Mouse (Mus musculus): ENCODE results near the gene Hsd17b11.

The Hsd17b11 gene

DNA sequence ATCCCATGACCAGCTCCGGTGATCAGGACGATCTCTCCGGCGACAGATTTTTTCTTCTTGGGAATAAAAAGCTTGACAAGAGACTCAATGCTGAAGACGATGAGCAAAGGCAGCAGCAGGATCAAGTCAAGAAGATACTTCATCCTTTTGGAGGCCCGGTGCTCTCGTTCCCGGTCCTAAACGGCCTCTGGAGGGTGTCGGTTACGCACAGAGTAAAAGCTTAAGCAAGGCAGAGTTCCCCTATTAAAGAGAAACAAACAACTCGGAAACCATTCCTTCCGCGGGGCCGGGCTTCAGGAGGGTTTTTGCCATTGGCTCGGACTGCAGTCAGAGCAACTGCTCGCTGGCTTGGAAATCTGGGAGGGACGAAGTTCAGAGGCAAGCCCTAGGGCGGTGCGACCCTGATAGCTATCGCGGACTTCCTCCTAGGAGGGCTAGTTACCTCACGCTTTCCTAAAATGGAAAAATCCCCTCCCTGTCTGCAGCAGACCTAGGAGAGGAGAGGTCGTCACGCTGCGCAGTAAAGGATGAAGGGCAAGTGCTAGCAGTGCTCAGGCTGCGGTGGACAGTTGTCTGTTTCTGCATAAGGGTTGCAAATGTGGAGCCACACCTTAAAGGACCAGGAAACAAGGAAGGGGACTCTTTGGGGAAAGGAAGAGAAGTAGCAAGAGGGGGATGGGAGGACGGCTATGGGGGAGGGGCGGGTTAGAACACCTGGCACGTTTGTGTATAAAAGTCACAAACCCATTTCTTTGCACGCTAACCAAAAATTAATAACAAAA, at the start of gene Hsd17b11:
Gene Hsd17b11, minus strand, starts transcription at position 323 of the 782 bp plus-strand sequence.
- DNase-seq (ENCODE audit: low read depth) = peak; percentile 80

DNA sequence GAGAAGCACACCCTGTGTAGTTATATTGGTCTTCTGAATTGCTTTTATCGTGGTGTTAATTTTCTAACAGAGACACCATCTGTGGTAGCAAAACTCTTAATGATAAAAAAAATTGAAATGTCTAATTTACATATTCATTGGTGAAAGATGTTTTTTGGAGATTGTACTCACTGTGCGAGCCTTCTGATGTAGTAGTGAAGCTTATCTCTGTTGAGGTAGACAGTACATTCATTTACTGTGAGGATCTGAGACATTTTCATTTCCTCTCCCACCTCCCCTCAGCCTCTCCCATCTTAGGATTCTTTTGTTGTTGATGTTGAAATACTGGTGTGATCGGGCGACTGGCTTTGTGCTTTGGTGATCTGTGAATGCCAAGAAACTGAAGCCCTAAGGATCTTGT, 49.3 kb upstream of the Hsd17b11 start:
- DNase-seq (ENCODE audit: low read depth) = no peak

DNA sequence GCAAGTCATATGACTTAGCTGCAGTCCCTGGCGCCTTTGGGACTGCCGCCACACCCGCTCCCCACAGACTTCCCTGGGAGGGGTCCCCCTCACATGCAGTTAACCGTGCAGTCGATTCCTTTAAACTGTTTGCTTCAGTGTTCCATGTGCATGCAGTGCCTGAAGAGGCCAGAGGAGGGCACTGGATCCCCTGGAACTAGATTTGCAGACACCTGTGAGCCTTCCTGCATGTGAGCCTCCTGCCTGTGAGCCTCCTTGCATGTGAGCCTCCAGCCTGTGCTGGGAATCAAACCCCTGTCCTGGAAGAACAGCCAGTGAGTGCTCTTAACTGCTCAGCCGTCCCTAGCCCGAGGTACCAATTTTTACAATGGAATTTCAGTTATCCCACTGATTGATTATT, 47.0 kb upstream of the Hsd17b11 start:
- DNase-seq (ENCODE audit: low read depth) = no peak

DNA sequence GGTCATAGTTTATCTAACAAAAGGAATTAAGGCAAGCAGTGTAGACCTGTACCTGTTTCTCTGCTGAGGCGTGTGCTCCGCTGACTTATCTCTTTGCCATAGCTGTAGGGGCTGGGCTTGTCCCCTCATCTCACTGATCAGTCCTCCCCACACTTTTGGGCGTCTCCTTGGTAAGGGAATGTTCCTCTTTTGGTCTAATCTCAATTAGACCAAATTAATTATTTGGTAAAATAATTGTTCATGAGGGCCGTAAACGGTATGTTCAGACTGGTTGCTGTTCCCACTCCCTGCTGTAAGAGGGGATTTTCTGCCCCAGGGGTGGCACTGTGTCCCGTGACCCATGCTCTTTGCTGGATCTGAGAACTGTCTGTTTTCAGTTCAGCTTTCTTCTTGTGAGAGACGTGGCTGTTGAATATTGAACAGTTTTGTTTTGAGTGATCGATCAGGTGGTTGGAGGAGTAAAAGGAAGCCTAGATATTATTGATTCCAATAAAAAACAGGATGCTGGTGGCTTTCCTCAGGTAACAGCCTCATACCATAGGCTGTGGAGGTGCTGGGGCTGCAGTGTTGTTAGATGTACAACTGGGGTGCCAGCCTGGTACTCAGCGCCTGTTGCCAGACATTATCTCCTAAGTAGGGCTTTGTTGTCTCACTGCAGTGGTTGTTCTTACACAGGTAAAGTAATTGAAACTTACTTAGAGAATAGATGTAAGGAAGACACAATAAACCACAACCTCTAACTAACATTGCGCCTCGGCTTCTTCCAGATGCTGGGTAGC, 41.2 kb upstream of the Hsd17b11 start:
- no peak for DNase-seq (ENCODE audit: low read depth)

DNA sequence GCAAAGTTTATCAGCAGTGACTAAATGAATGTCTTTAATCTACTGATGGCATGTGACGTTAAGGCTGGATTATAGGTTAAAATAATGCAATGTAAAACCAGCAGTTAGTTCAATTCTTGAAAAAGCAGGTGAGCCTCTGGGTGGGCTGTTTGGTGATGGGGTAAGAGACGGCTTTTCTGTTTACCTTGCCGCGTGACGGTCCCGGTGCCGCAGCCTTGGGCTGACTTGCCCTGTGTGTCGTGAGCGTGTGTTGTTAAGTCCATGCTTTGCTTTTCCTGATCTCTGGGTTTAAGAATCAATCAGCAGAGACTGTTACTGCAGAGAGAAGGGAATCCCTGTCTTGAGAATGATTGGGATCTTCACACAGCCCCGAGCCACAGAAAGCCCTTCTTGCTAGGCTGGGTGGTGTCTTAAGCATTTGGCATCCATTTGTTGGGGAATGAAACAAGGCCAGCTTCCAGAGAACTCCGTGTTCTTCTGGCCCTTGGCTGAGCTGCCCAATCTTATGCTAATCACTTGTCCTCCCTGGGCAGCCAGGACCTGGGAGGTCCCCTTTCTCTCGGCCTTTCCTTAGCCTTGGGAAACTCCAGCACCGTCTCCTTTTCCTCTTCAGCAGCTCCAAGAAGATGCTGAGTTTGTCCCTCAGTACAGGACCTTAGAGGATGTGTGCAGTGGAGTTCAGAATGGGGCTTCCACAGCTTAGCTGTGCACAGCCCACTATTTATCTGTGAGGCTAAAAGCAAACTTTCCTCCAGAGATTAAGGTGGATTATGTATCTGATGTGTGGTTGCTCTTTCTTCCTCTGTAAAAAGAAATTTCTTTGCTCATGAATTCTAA, 40.4 kb upstream of the Hsd17b11 start:
- no peak for DNase-seq (ENCODE audit: low read depth)

DNA sequence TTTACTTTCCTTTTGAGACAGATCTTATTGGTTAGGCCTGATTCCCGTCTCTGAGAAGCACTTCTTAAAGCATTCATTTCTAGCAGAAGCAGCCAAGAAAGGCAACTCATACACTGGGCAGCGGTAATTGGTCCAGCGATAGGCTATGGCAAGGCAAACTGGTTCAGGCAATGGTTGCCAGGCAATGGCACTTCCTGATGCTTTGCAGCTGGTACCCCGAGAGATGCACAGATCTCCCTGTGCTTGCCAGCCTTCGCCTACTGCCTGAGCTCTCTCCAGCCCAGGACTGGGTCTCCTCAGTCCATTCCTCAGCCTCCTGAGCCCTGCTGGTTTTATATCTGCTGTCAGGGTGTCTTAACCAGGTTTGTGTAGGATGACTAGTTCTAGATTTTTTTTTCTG, 38.7 kb upstream of the Hsd17b11 start:
- no peak for DNase-seq (ENCODE audit: low read depth)

DNA sequence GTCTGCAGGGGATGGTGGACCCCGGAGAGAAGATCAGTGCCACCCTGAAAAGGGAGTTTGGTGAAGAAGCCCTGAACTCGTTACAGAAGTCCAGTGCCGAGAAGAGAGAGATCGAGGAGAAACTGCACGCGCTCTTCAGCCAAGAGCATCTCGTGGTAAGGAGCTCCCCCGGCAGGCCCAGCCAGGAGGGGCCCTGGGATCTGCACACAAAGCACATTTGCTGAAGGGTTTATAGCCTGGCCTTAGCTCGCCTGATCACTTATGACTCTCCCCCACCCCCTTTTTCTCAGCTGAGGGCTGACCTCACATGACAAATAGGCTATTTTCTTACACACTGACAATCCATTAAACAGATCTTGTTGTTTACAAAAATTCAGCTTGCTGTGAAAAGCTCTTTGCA, 37.9 kb upstream of the Hsd17b11 start:
- no peak for DNase-seq (ENCODE audit: low read depth)

DNA sequence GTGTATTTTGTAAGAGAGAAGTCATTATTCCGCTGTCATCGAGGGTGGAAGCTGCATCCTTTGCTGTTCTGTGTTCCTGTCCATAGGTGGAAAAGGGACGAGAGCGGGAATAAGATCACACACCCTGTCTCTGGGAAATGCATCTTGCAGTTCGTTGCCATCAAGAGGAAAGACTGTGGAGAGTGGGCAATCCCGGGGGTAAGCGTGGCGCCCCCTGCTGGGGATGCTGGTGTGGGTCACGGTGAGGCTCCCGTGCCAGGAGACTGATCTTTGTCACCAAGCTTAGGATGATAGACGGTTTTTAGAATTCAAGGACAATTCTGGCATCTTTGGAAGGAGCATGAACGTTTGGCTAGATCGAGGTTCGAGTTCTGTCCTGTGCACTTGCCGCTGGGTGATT, 36.3 kb upstream of the Hsd17b11 start:
- no peak for DNase-seq (ENCODE audit: low read depth)

DNA sequence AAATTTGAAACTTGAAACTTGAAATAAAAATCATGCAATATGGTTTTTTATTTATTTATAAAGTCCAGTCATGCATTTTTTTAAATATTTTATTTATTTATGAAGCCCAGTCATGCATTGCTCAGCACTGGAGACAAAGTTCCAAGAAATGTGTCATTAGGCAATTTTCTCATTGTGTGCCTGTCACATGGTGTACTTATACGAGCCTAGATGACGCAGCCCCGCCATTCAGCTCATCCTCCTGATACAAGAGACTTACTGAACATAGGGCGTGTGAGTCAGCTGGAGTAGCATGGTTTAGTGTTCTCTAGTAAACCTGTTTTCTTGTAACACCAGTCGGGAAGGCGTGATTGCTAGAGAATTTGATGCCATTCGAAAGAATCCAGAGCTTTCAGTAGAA, 34.6 kb upstream of the Hsd17b11 start:
- DNase-seq (ENCODE audit: low read depth) = peak; percentile 77

DNA sequence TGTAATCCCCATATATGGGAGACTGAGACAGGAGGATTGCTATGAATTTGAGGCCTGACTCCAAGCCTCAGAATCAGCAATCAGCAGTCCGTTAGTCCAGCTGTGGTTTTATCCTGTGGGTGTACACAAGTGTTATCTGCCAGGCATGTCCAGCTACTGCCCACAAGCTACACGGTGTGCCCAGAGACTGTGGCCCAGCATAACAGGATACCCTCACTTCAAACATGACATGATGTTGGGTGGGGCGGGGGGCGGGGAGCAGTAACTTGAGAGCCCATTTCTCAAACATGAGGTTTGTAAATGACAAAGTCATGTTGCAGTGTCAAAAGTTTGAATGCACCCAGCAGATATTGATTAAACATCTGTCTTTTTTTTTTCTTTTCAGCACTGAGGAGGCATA, 34.1 kb upstream of the Hsd17b11 start:
- DNase-seq (ENCODE audit: low read depth) = no peak

DNA sequence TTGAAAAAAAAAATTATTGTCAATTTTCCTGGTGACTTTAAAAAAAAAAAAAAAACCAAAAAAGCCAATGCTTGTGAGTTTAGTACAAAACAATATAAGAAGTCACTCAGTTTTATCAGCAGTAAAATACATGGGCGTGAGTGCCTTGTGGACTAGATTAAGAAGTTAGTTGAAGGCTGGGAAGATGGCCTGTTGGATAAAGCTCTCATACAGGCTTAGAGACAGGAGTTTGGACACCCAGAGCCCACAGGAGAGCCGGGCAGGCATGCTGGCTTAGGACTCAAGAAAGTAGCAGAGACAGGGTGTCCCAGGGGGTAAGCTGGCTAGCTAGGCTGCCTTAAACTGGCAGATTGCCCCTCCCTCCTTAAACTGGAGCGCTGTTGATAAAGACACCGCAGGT, 33.2 kb upstream of the Hsd17b11 start:
- no peak for DNase-seq (ENCODE audit: low read depth)

DNA sequence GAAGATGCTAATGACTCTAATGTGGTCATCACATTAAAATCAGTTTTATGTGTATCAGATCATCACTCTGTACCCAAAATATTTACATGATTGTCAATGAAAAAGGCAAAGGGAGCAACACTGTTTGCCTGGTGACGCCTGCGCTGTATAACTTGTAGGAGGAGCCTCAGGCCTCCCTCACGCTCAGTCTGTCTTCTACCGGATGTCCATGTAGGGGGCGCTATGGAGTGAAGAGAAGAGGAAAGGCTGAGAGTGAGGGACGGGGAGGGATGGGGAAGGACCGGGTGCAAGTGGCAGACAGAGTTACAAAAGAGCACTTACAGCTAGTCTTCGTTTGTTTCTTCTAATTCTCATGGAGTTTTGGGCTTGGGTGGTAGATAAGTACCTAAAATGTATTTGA, 31.2 kb upstream of the Hsd17b11 start:
- no peak for DNase-seq (ENCODE audit: low read depth)

DNA sequence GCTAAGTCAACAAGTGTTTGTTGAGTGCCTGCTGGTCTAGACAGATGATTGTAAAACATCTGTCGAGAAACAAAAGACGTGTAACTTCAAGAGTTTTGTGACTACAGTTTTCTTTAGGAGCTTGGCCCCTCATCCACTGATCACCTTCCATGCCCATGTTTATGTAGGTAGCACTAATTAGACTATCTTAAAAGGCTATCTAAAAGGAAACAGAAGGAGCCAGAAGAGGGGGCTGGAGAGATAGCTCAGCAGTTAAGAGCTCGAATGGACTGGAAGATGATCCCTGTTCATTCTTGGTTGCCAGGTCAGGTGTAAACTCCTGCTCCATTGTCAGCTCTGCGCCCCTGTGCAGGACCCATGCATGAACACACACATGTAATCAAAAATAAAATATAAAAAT, 26.4 kb upstream of the Hsd17b11 start:
- DNase-seq (ENCODE audit: low read depth) = no peak

DNA sequence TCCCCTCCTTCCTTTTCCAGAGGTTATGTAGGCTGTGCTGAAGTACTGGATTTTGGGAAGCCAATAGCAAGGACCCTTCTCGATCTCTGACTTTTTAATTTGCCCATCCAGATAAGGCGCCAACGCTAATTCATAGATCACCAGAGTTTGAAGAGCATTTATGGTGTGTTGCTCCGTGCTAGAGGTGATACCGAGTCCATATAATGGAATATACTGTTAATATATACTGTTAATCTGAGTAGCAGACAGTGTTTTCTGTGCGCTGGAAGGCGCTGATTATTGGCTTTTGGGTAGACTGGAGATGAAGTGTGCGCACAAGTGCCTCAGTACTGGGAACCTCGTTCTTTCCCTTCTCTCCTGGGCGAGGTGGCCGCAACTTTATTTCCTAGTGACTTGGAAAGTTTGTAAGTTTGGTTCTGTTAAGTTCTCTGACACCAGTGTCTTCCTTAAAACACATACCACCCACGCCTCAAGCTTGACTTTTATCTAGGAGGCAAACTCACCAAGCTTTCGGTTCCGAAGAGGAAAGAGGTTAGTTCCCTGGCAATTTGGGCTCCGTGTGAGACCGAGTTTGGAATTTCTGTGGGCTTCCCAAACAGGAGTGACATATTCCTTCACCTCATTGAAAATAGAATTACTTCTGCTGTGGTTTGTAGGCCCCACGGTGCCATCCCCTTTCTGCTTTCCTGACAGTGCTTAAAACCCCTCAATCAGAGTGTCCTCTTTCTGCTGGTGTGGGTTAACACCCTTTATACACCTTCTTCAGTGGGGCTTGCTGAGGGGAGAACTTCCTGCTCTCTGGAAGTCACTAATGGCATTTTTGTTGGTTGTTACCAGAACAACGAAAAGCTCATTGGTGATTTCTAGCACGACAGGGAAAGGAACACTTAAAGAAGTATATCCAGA, 25.7 kb upstream of the Hsd17b11 start:
- DNase-seq (ENCODE audit: low read depth) = no peak

DNA sequence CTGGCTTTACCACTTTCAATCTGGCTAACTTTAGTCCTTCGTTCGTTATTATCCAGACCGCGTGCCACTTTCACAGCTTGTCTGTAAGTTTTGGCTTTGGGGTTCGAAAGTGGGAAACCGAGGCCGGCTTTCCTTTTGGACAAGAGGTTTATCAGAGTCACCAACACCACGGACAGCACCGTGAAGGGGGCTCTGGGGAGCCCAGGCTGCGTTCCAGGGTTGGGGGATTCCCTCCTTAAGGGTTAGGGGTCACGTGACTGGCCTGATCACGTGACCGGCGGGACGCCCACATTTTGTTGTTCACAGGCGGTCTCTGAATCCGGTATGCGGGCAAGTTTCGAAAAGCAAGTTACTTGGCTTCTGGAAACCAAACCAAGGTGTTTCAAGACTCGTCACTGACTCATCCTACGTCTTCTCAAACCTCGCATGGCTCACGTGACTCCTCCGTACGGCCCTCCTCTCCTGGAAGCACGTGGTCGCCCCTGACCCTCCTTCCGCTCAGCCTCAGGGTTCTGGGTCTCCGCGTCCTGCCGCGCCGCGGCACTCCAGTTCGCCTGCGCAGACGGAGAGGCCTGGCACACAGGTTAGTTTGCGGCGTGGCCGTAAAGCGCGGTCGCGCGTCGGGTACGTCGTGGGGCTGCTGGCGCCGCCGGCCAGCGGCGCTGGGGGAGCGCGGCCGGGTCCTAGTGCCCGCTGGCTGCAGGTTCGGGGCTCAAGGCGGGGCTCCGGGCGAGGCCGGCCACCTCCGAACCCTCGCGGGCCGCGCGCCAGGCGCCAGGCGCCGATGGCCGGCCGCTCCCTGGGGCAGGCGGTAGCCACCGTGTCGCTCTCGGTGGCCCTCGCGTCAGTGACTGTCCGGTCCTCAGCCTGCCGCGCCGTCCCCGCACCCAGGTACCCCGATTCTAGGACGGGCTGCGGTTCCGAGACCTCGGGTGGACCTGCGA, 24.8 kb upstream of the Hsd17b11 start, which contains the start of gene Nudt9:
Gene Nudt9, plus strand, starts transcription at position 51 of the 944 bp plus-strand sequence.
- DNase-seq (ENCODE audit: low read depth) = peak; percentile 97

DNA sequence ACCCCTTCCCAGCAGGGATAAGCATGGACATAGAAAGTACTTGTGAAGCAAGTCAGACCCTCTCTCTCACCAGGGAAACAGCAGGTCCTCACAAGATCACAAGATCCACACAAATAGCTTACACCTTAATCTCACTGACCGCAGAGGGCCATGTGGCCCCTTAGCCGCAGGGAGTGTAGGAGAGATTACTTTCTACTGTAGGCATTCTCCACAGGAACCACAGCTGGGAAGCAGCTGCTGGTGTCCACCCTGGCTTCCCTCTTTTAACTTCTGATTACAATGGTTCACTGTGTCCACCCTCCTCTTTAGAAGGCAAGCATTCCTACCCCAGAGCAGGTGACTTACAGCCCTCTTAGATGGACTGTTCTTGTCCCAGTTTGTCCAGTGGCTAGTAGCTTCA, 22.0 kb upstream of the Hsd17b11 start:
- peak; percentile 60 for DNase-seq (ENCODE audit: low read depth)

DNA sequence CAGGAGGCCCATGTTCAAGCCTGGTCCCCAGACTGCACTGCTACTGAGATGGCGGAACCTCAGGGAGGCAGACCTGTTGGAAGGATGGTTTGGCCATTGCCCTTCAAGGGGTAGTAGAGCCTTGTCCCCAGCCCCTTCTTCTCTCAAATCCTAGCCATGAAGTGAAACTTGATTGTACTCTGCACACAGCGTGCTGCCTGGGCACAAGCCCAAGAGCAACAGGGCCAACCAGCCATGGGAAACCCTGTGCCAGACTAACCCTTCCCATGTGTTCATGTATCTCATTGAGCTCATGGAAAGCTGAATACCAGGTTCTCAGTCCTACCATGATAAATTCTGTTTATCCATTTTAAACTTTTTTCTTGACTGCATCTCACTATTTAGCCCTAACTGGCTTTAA, 21.2 kb upstream of the Hsd17b11 start:
- DNase-seq (ENCODE audit: low read depth) = peak; percentile 65

DNA sequence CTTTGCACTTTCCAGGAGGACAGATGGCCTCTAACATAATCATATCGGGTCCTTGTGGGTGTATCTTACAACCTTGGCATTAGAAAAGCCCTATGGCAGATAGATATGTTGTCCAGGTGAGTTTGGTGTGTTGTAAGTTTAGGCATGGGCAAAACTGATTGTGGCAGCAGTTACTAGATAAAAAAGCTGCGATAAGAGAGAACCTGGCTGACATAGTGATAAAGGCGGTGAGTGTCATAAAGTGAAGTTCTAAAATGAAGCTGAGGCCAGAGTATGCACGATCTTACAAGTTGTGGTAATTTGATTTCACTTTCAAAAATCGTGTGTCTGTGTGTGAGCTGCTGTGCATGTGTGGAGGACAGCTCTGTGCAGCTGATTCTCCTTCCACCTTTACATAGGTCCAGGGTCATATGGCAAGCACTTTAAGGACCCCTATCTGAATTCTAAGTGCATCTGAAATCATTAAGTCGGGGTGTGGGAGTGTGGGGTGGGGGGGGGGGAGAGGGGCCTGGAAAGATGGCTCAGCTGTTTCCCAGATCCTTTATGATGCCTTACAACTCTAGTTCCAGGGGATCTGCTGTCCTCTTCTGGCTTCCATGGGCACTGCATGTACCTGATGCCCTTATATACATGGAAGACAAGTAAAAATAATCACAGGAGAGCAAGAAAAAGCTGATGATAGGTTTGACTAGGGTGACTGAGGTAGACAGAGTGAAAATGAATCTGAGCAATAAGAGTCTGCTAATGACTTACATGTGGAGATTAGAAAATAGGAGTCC, 17.6 kb upstream of the Hsd17b11 start:
- no peak for DNase-seq (ENCODE audit: low read depth)

DNA sequence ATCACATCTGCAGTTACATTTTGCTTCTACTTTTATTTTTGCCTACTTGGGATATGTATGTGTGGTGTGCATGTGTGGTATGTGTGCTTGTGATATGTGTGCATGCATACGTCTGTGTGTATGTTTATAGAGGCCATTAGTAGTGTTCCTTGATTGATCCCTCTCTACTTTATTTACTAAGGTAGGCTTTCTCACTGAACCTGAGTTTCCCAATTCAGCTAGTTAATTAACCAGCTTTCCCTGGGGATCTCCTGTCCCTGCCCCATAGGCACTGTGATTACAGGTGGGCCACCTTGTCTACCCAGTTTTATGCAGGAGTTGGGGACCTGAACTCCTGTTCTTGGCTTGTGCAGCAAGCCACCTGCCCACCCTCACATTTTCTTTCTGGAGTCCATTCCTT, 15.0 kb upstream of the Hsd17b11 start:
- DNase-seq (ENCODE audit: low read depth) = no peak

DNA sequence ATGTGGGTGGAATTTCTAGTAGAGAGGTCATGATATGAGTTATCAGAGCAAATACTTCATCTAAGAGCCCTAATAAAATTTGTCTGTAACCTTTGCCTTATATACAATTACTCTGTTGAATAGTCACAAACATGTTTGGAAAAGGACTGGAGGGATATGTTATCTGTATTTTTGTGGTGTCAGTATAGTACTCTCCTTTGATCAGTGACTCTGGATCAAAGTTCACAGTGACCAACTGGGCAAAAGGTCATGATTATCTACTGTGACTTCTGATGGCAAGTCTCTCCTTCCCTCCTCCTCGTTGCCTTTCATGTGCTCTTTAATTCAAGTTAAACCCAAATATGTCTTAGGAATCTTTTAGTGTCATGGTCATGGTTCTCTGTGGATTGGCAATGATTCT, 14.1 kb upstream of the Hsd17b11 start:
- DNase-seq (ENCODE audit: low read depth) = no peak

All from fibroblast of lung, adult 2 months (primary cell).